ENCODE assay signal across 8 mouse cellular contexts in the genomic region with DNA sequence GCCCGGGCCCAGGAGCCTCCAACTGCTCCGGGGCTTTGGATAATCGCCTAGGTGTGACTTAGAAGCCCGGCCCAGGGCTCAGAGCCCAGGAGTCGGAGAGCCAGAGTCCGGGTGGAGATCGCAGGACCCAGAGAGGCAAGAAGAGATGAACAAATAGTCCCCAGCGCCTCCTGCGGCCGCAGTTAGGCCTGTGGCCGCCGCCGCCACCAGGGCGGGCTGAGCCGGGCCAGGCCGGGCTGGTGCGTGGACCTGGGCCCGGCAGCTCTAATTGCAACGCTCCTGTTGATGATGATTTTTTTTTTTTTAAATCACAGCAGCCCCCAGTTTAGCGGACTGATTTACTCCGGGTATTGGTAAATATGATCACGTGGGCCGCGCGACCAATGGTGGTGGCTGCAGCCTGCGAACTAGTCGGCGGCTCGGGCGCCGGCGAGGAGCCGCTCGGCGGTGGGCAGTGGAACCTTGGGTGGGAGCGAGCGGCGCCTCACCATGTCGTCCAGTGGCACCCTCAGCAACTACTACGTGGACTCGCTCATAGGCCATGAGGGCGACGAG. TPM values are rescaled to one million over a fixed set of nuclear protein-coding genes. Genes with fewer than 3 reads are reported as not detected.
DNase-seq lines count a peak whose midpoint lies in the region; ATAC-seq lines count a peak whose summit lies in the region.

TSS of gene Hoxd9 (plus strand) at position 161 of the 555 bp plus-strand sequence.

- peak within 1 kb of the TSS; percentile 47 for H3K4me2 ChIP-seq in midbrain, embryonic 14.5 days (ENCODE audit: low read length)

- DNase-seq in ES-CJ7 (ENCODE audit: low read depth, low spot score), result peak; percentile 62
- peak; percentile 60 for DNase-seq in adrenal gland, adult 8-10 months
- DNase-seq in gastrocnemius, postnatal 10 days, result peak; percentile 75
- peak; percentile 75 to 76 for DNase-seq in kidney, adult 8-10 months
- DNase-seq in midbrain, embryonic 14.5 days, result no peak
- no peak for DNase-seq in right cerebral cortex, postnatal 4 days
- no peak for DNase-seq in layer of hippocampus, postnatal 36 days
- no peak for DNase-seq in T-cell, adult 2 months (ENCODE audit: low spot score)

- no peak within 1 kb of the TSS for H3K9ac ChIP-seq in midbrain, embryonic 14.5 days (replicated peaks; ENCODE audit: low read length)

- H3K27ac ChIP-seq in midbrain, embryonic 14.5 days (replicated peaks; ENCODE audit: low read depth, low read length), result no peak within 1 kb of the TSS

- H3K27me3 ChIP-seq in midbrain, embryonic 14.5 days (ENCODE audit: control insufficient read depth, insufficient read depth, low read length), result peaks cover 99% of the 10 kb centered on the region

- under 1% methylated on average over 43 of the region's 43 CpGs for WGBS in midbrain, embryonic 14.5 days

- no peaks in the 10 kb centered on the region for H3K36me3 ChIP-seq in midbrain, embryonic 14.5 days (ENCODE audit: control insufficient read depth, insufficient read depth, low read length)

- H3K4me1 ChIP-seq in midbrain, embryonic 14.5 days (ENCODE audit: control insufficient read depth, insufficient read depth, low read length), result no peaks in the 10 kb centered on the region

- no peaks in the 10 kb centered on the region for H3K9me3 ChIP-seq in midbrain, embryonic 14.5 days (ENCODE audit: control insufficient read depth, low read length)

- peak; percentile 17; the same call in 1 of the 2 replicates for ATAC-seq in midbrain, embryonic 14.5 days (ENCODE audit: low FRiP score, low TSS enrichment)

- H3K4me3 ChIP-seq in midbrain, embryonic 14.5 days (replicated peaks; ENCODE audit: low read depth, low read length), result peak within 1 kb of the TSS; percentile 25

RNA-seq across cellular contexts. Expression of gene Hoxd9, which starts in this region (rescaled TPM):
- 1 to 10 TPM; 6.5 to 9.2 (median 7.0) TPM for total RNA-seq in adrenal gland, adult 8-10 months (2022)
- 10 to 100 TPM; 12.6 to 16.1 TPM for total RNA-seq in gastrocnemius, postnatal 10 days (2021)
- polyA plus RNA-seq in midbrain, embryonic 14.5 days (2014; fragmentation: Nextera tagmentation; extraction: Ambion mirVana), result not detected in 2 replicates
- total RNA-seq in layer of hippocampus, postnatal 36 days (2021), result not detected

Comparison
In these comparisons a context has a peak if more than half of its experiments do, and no peak if none do; other contexts are left out.
1. RNA of gene Hoxd9 (total RNA-seq): 12.6 to 16.1 TPM in gastrocnemius, postnatal 10 days and 6.5 to 9.2 TPM in adrenal gland, adult 8-10 months; not detected in layer of hippocampus, postnatal 36 days; every median in the first group is over 4 times any median in the second.
2. Peak in ATAC-seq, H3K4me3 ChIP-seq and H3K4me2 ChIP-seq in midbrain, embryonic 14.5 days; RNA of the gene not detected or under 1 TPM.
3. DNase-seq: peak in ES-CJ7 (single experiment), adrenal gland, adult 8-10 months (single experiment), gastrocnemius, postnatal 10 days (single experiment) and kidney, adult 8-10 months (2 of 2); none in midbrain, embryonic 14.5 days (single experiment), right cerebral cortex, postnatal 4 days (single experiment), layer of hippocampus, postnatal 36 days (0 of 2) and T-cell, adult 2 months (single experiment).